25 mouse cellular contexts compared by ENCODE assay signal in genomic region chr3:58556649-58557048, GRCm38 (mm10). TPM values are rescaled to one million over a fixed set of nuclear protein-coding genes. Genes with fewer than 3 reads are reported as not detected.
DNase-seq lines count a peak whose midpoint lies in the region; ATAC-seq and TF ChIP-seq lines count a peak whose summit lies in the region.
"Had no signal": no experiment of that assay in that cellular context is flagged by ENCODE, and none has a peak within 500 bp of the region (broad histone marks: within the 10 kb centered on the region; RNA-seq: fewer than 3 reads in every experiment).

No protein-coding gene starts in this region.

- H3K9me3 ChIP-seq in liver, postnatal 0 days (ENCODE audit: low read length) = no peaks in the 10 kb centered on the region
- no peaks in the 10 kb centered on the region for H3K9me3 ChIP-seq in liver, embryonic 11.5 days (ENCODE audit: control insufficient read depth, low read length)
- H3K9me3 ChIP-seq in intestine, embryonic 16.5 days (ENCODE audit: control insufficient read depth, low read length) = no peaks in the 10 kb centered on the region
- H3K9me3 ChIP-seq in hindbrain, embryonic 13.5 days = no peaks in the 10 kb centered on the region
- no peaks in the 10 kb centered on the region for H3K9me3 ChIP-seq in hindbrain, embryonic 12.5 days (replicated peaks)
- H3K9me3 ChIP-seq: forebrain, embryonic 10.5 days; heart, embryonic 13.5 days; hindbrain, embryonic 15.5 days; lung, embryonic 15.5 days; megakaryocyte, embryonic 14.5 days; midbrain, embryonic 15.5 days; neural tube, embryonic 13.5 days had no signal

- TF ChIP-seq POLR2A in bone marrow, adult 2 months (IDR thresholded peaks at IDR 0.05; ENCODE audit: borderline replicate concordance, control insufficient read depth, low read depth, low read length) = no peak

- no peaks in the 10 kb centered on the region for H3K79me2 ChIP-seq in macrophage (ENCODE audit: inconsistent target)

- ATAC-seq in liver, postnatal 0 days = no peak
- ATAC-seq in liver, embryonic 11.5 days (replicated peaks; ENCODE audit: low FRiP score) = no peak
- ATAC-seq in intestine, embryonic 16.5 days = no peak
- ATAC-seq in hindbrain, embryonic 13.5 days (ENCODE audit: low FRiP score) = no peak
- no peak for ATAC-seq in hindbrain, embryonic 12.5 days (ENCODE audit: low FRiP score)
- ATAC-seq: forebrain, postnatal 0 days; midbrain, embryonic 15.5 days had no signal

- H3K27me3 ChIP-seq in liver, postnatal 0 days (ENCODE audit: insufficient read depth, low read length) = no peaks in the 10 kb centered on the region
- H3K27me3 ChIP-seq in liver, embryonic 11.5 days (replicated peaks; ENCODE audit: control insufficient read depth, insufficient read depth, low read length) = no peaks in the 10 kb centered on the region
- H3K27me3 ChIP-seq in intestine, embryonic 16.5 days (replicated peaks; ENCODE audit: control insufficient read depth, insufficient read depth, low read length) = no peaks in the 10 kb centered on the region
- no peaks in the 10 kb centered on the region for H3K27me3 ChIP-seq in hindbrain, embryonic 13.5 days
- no peaks in the 10 kb centered on the region for H3K27me3 ChIP-seq in hindbrain, embryonic 12.5 days
- H3K27me3 ChIP-seq: heart, embryonic 13.5 days; hindbrain, embryonic 15.5 days; lung, embryonic 15.5 days; megakaryocyte, embryonic 14.5 days; midbrain, embryonic 15.5 days; neural tube, embryonic 13.5 days had no signal

- 65% methylated on average over 7 of the region's 7 CpGs for WGBS in liver, postnatal 0 days (ENCODE audit: insufficient replicate concordance)
- 75% methylated on average over 7 of the region's 7 CpGs for WGBS in liver, embryonic 11.5 days
- WGBS in bone marrow, adult 2 months = 23% methylated on average over 7 of the region's 7 CpGs
- 13% methylated on average over 7 of the region's 7 CpGs for WGBS in macrophage (ENCODE audit: missing documents)
- WGBS in intestine, embryonic 16.5 days = 84% methylated on average over 7 of the region's 7 CpGs
- WGBS in hindbrain, embryonic 13.5 days = 75% methylated on average over 7 of the region's 7 CpGs
- 84% methylated on average over 7 of the region's 7 CpGs for WGBS in hindbrain, embryonic 12.5 days

- TF ChIP-seq CTCF in liver, postnatal 0 days (IDR thresholded peaks at IDR 0.05; ENCODE audit: low read depth) = no peak
- TF ChIP-seq CTCF in bone marrow, adult 2 months (IDR thresholded peaks at IDR 0.05; ENCODE audit: control insufficient read depth, insufficient read depth, low read length) = no peak

- H3K4me2 ChIP-seq in liver, postnatal 0 days (ENCODE audit: low read depth, low read length) = no peak overlapping the region
- no peak overlapping the region for H3K4me2 ChIP-seq in liver, embryonic 11.5 days
- H3K4me2 ChIP-seq in intestine, embryonic 16.5 days (ENCODE audit: low read depth, low read length) = no peak overlapping the region
- H3K4me2 ChIP-seq in hindbrain, embryonic 13.5 days = no peak overlapping the region
- no peak overlapping the region for H3K4me2 ChIP-seq in hindbrain, embryonic 12.5 days (replicated peaks)
- H3K4me2 ChIP-seq: heart, embryonic 13.5 days; hindbrain, embryonic 15.5 days; lung, embryonic 15.5 days; midbrain, embryonic 15.5 days; neural tube, embryonic 13.5 days had no signal

- no peak for DNase-seq in liver, postnatal 0 days
- no peak for DNase-seq in liver, embryonic 11.5 days (ENCODE audit: low spot score)
- no peak for DNase-seq in adrenal gland, postnatal 36 days
- DNase-seq: cerebellum, adult 9-11 months; forebrain, postnatal 0 days; gastrocnemius, postnatal 14 days; heart, adult 18-20 months; kidney, adult 8-10 months; kidney, postnatal 10 days; thymus, adult 18-20 months had no signal

- no peak overlapping the region for H3K4me3 ChIP-seq in liver, postnatal 0 days (ENCODE audit: low read depth, low read length)
- H3K4me3 ChIP-seq in liver, embryonic 11.5 days (ENCODE audit: low read depth, low read length) = no peak overlapping the region
- peak overlapping the region; percentile 14 for H3K4me3 ChIP-seq in bone marrow, adult 2 months (replicated peaks; ENCODE audit: control insufficient read depth, low read depth, low read length)
- H3K4me3 ChIP-seq in macrophage (ENCODE audit: inconsistent target) = no peak overlapping the region; the same call in 1 of the 2 replicates
- no peak overlapping the region for H3K4me3 ChIP-seq in intestine, embryonic 16.5 days (ENCODE audit: low read length)
- H3K4me3 ChIP-seq in hindbrain, embryonic 13.5 days = no peak overlapping the region
- H3K4me3 ChIP-seq in hindbrain, embryonic 12.5 days = no peak overlapping the region
- H3K4me3 ChIP-seq: forebrain, embryonic 10.5 days; heart, embryonic 13.5 days; hindbrain, embryonic 15.5 days; left cerebral cortex, adult 2 months; lung, embryonic 15.5 days; megakaryocyte, embryonic 14.5 days; midbrain, embryonic 15.5 days; myocyte; neural tube, embryonic 13.5 days had no signal

- no peak for TF ChIP-seq EP300 in liver, postnatal 0 days (IDR thresholded peaks at IDR 0.05; ENCODE audit: low read depth)

- 0 out of 2 replicates have a peak overlapping the region, but pooled peaks have one; percentile 29 for H3K27ac ChIP-seq in liver, postnatal 0 days (ENCODE audit: low read depth)
- no peak overlapping the region for H3K27ac ChIP-seq in liver, embryonic 11.5 days (ENCODE audit: low read depth, low read length)
- H3K27ac ChIP-seq in bone marrow, adult 2 months (ENCODE audit: control insufficient read depth, insufficient read depth, low read depth, low read length, poor library complexity) = peak overlapping the region; percentile 9; the same call in 1 of the 2 replicates
- H3K27ac ChIP-seq in macrophage = peak overlapping the region; percentile 68
- no peak overlapping the region for H3K27ac ChIP-seq in intestine, embryonic 16.5 days (ENCODE audit: low read length)
- H3K27ac ChIP-seq in hindbrain, embryonic 13.5 days = no peak overlapping the region
- H3K27ac ChIP-seq in hindbrain, embryonic 12.5 days = no peak overlapping the region
- H3K27ac ChIP-seq: forebrain, embryonic 10.5 days; heart, embryonic 13.5 days; hindbrain, embryonic 15.5 days; left cerebral cortex, adult 2 months; liver, embryonic 14.5 days; lung, embryonic 15.5 days; midbrain, embryonic 15.5 days; neural tube, embryonic 13.5 days had no signal

- no peaks in the 10 kb centered on the region for H3K4me1 ChIP-seq in liver, postnatal 0 days (ENCODE audit: insufficient read depth)
- no peaks in the 10 kb centered on the region for H3K4me1 ChIP-seq in liver, embryonic 11.5 days (replicated peaks; ENCODE audit: control insufficient read depth, insufficient read depth, low read length)
- no peaks in the 10 kb centered on the region; the same call in 1 of the 2 replicates for H3K4me1 ChIP-seq in bone marrow, adult 2 months (ENCODE audit: control insufficient read depth, insufficient read depth, low read length)
- H3K4me1 ChIP-seq in intestine, embryonic 16.5 days (ENCODE audit: control insufficient read depth, insufficient read depth, low read length) = no peaks in the 10 kb centered on the region
- no peaks in the 10 kb centered on the region for H3K4me1 ChIP-seq in hindbrain, embryonic 13.5 days (replicated peaks)
- H3K4me1 ChIP-seq in hindbrain, embryonic 12.5 days = no peaks in the 10 kb centered on the region
- H3K4me1 ChIP-seq: hindbrain, embryonic 15.5 days; lung, embryonic 15.5 days; megakaryocyte, embryonic 14.5 days; midbrain, embryonic 15.5 days; neural tube, embryonic 13.5 days had no signal

- H3K36me3 ChIP-seq in liver, postnatal 0 days (replicated peaks; ENCODE audit: insufficient read depth, low read length) = peaks cover 30% of the 10 kb centered on the region
- peaks cover 15% of the 10 kb centered on the region for H3K36me3 ChIP-seq in liver, embryonic 11.5 days (ENCODE audit: control insufficient read depth, insufficient read depth, low read length)
- H3K36me3 ChIP-seq in macrophage (ENCODE audit: inconsistent target) = peaks cover 7% of the 10 kb centered on the region
- peaks cover 4% of the 10 kb centered on the region; the same call in 1 of the 2 replicates for H3K36me3 ChIP-seq in intestine, embryonic 16.5 days (ENCODE audit: control insufficient read depth, insufficient read depth, low read length)
- peaks cover 62% of the 10 kb centered on the region for H3K36me3 ChIP-seq in hindbrain, embryonic 13.5 days
- peaks cover 57% of the 10 kb centered on the region for H3K36me3 ChIP-seq in hindbrain, embryonic 12.5 days

- H3K9ac ChIP-seq in liver, postnatal 0 days (replicated peaks) = no peak overlapping the region
- H3K9ac ChIP-seq in liver, embryonic 11.5 days (ENCODE audit: low read depth, low read length) = no peak overlapping the region
- no peak overlapping the region for H3K9ac ChIP-seq in intestine, embryonic 16.5 days (ENCODE audit: low read depth, low read length)
- no peak overlapping the region for H3K9ac ChIP-seq in hindbrain, embryonic 13.5 days
- H3K9ac ChIP-seq in hindbrain, embryonic 12.5 days = no peak overlapping the region
- H3K9ac ChIP-seq: forebrain, postnatal 0 days; heart, embryonic 13.5 days; hindbrain, embryonic 15.5 days; liver, embryonic 14.5 days; lung, embryonic 15.5 days; midbrain, embryonic 15.5 days; neural tube, embryonic 13.5 days had no signal

RNA-seq across cellular contexts. Expression of gene Selenot, which starts 19.8 kb away (rescaled TPM):
- 13.5 TPM in 2 replicates for polyA plus RNA-seq in liver, postnatal 0 days (2015; fragmentation: Nextera tagmentation; extraction: Ambion mirVana)
- polyA plus RNA-seq in liver, embryonic 11.5 days (2014; fragmentation: Nextera tagmentation; extraction: Ambion mirVana) = 23.2 and 25.0 TPM in 2 replicates
- polyA plus RNA-seq in bone marrow, adult 2 months (2011; ENCODE audit: insufficient read depth, insufficient read length, low replicate concordance, missing spikeins) = 26.7 and 31.9 TPM in 2 replicates
- total RNA-seq in macrophage (2018; cell fraction: chromatin; rRNA removed) = 10 to 100 TPM; 12.7 to 78.8 (median 48.8) TPM
- total RNA-seq in macrophage (2018; cell fraction: cytosol; rRNA removed) = 100 to 1,000 TPM; 133 to 241 (median 169) TPM
- 100 to 1,000 TPM in 18 of 26 experiments, 10 to 100 TPM in 8; 47.0 to 205 (median 120) TPM for total RNA-seq in macrophage (2018; cell fraction: nucleus; rRNA removed)
- polyA plus RNA-seq in macrophage (2018) = 154 to 176 TPM (median 162 TPM) in 3 replicates
- 20.5 and 20.8 TPM in 2 replicates for polyA plus RNA-seq in intestine, embryonic 16.5 days (2015; fragmentation: Nextera tagmentation; extraction: Ambion mirVana)
- 22.9 and 25.4 TPM in 2 replicates for polyA plus RNA-seq in hindbrain, embryonic 13.5 days (2015; fragmentation: Nextera tagmentation; extraction: Ambion mirVana)
- polyA plus RNA-seq in hindbrain, embryonic 12.5 days (2016; fragmentation: Nextera tagmentation; extraction: Ambion mirVana) = 21.3 and 21.8 TPM in 2 replicates
- 100 to 1,000 TPM; 142 to 148 TPM for total RNA-seq in adrenal gland, postnatal 36 days (2021)

RNA-seq across cellular contexts. Expression of gene Serp1, which starts 31.0 kb away (rescaled TPM):
- 115 and 118 TPM in 2 replicates for polyA plus RNA-seq in liver, postnatal 0 days (2015; fragmentation: Nextera tagmentation; extraction: Ambion mirVana)
- 161 and 178 TPM in 2 replicates for polyA plus RNA-seq in liver, embryonic 11.5 days (2014; fragmentation: Nextera tagmentation; extraction: Ambion mirVana)
- 23.7 and 30.7 TPM in 2 replicates for polyA plus RNA-seq in bone marrow, adult 2 months (2011; ENCODE audit: insufficient read depth, insufficient read length, low replicate concordance, missing spikeins)
- 100 to 1,000 TPM in 2 of 26 experiments, 10 to 100 TPM in 23, 1 to 10 TPM in 1; 9.3 to 138 (median 41.8) TPM for total RNA-seq in macrophage (2018; cell fraction: chromatin; rRNA removed)
- 100 to 1,000 TPM; 173 to 535 (median 285) TPM for total RNA-seq in macrophage (2018; cell fraction: cytosol; rRNA removed)
- total RNA-seq in macrophage (2018; cell fraction: nucleus; rRNA removed) = 100 to 1,000 TPM in 15 of 26 experiments, 10 to 100 TPM in 11; 28.5 to 350 (median 129) TPM
- 104 to 207 TPM (median 148 TPM) in 3 replicates for polyA plus RNA-seq in macrophage (2018)
- 198 and 212 TPM in 2 replicates for polyA plus RNA-seq in intestine, embryonic 16.5 days (2015; fragmentation: Nextera tagmentation; extraction: Ambion mirVana)
- 73.7 and 79.9 TPM in 2 replicates for polyA plus RNA-seq in hindbrain, embryonic 13.5 days (2015; fragmentation: Nextera tagmentation; extraction: Ambion mirVana)
- 123 and 134 TPM in 2 replicates for polyA plus RNA-seq in hindbrain, embryonic 12.5 days (2016; fragmentation: Nextera tagmentation; extraction: Ambion mirVana)
- total RNA-seq in adrenal gland, postnatal 36 days (2021) = 100 to 1,000 TPM; 123 to 135 TPM

RNA-seq across cellular contexts. Expression of gene Eif2a, which starts 31.0 kb away (rescaled TPM):
- polyA plus RNA-seq in liver, postnatal 0 days (2015; fragmentation: Nextera tagmentation; extraction: Ambion mirVana) = 20.1 and 20.6 TPM in 2 replicates
- polyA plus RNA-seq in liver, embryonic 11.5 days (2014; fragmentation: Nextera tagmentation; extraction: Ambion mirVana) = 66.1 and 71.3 TPM in 2 replicates
- polyA plus RNA-seq in bone marrow, adult 2 months (2011; ENCODE audit: insufficient read depth, insufficient read length, low replicate concordance, missing spikeins) = 21.5 and 34.5 TPM in 2 replicates
- total RNA-seq in macrophage (2018; cell fraction: chromatin; rRNA removed) = 10 to 100 TPM; 16.0 to 58.2 (median 41.9) TPM
- 10 to 100 TPM; 32.8 to 57.1 (median 42.2) TPM for total RNA-seq in macrophage (2018; cell fraction: cytosol; rRNA removed)
- 10 to 100 TPM; 18.6 to 55.1 (median 34.3) TPM for total RNA-seq in macrophage (2018; cell fraction: nucleus; rRNA removed)
- polyA plus RNA-seq in macrophage (2018) = 43.6 to 76.2 TPM (median 51.3 TPM) in 3 replicates
- polyA plus RNA-seq in intestine, embryonic 16.5 days (2015; fragmentation: Nextera tagmentation; extraction: Ambion mirVana) = 47.6 and 49.6 TPM in 2 replicates
- 41.9 and 44.7 TPM in 2 replicates for polyA plus RNA-seq in hindbrain, embryonic 13.5 days (2015; fragmentation: Nextera tagmentation; extraction: Ambion mirVana)
- polyA plus RNA-seq in hindbrain, embryonic 12.5 days (2016; fragmentation: Nextera tagmentation; extraction: Ambion mirVana) = 47.2 and 55.2 TPM in 2 replicates
- total RNA-seq in adrenal gland, postnatal 36 days (2021) = 10 to 100 TPM; 43.3 to 52.8 TPM

Comparison
In these comparisons a context has a peak if more than half of its experiments do, and no peak if none do; other contexts are left out.
1. H3K27ac ChIP-seq: peak in liver, postnatal 0 days (single experiment), bone marrow, adult 2 months (single experiment) and macrophage (single experiment); none in liver, embryonic 11.5 days (single experiment), intestine, embryonic 16.5 days (single experiment), hindbrain, embryonic 13.5 days (single experiment) and hindbrain, embryonic 12.5 days (single experiment).